Mouse (Mus musculus): ENCODE data around the gene Gm10295.

DNA sequence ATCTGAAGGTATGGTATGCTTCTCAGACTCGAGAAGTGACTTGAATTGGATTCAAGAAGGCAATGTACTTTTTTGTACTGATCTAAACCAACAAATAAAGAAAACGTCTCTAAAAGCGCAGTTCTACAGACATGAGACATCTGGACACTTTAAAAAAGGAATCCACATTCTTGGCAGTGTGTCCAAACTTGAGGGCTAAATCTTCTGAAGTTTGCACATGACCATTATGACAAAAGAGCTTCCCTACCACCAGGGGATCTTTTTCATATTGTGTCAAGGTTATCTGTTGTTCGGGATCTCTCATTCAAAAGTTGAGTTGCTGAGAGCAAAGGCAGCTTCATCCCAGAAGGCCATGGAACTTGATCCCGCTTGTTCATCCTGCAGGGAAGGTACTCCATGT, 40.0 kb upstream of the Gm10295 start:
- TF ChIP-seq CTCF (IDR thresholded peaks at IDR 0.05; ENCODE audit: control insufficient read depth, insufficient read depth, low read length) (no peak), POLR2A (IDR thresholded peaks at IDR 0.05; ENCODE audit: borderline replicate concordance, control insufficient read depth, low read depth, low read length) (no peak)

Data from bone marrow, adult 2 months (tissue).